Mouse (Mus musculus) forebrain, embryonic 14.5 days (tissue): ENCODE data around the gene Hs6st1. TPM values are rescaled to one million over a fixed set of nuclear protein-coding genes. Genes with fewer than 3 reads are reported as not detected.

ENCODE experiments used
- ATAC-seq: fragments of 200-750 bp; cut with Nextera tagmentation; 2 replicates; pipeline ENCODE4 v1.8.0; 2017; ENCODE audit warnings: mild to moderate bottlenecking, moderate library complexity
- DNase-seq: peaks from one replicate; pipeline ENCODE4 v3.0.0-alpha.2; 2015; ENCODE audit warnings: low spot score
- H3K27ac ChIP-seq: fragments of 300-500 bp; sonication (generic); 2 replicates; pipeline ENCODE4 v1.5.1; 2014; ENCODE audit warnings: low read depth, mild to moderate bottlenecking, control low read depth, low read length, moderate library complexity
- H3K27me3 ChIP-seq: fragments of 300-500 bp; sonication (generic); replicated peaks from 2 replicates; pipeline ENCODE4 v1.6.1; 2014; ENCODE audit warnings: low read length, control low read depth, mixed read lengths; ENCODE audit not compliant: control insufficient read depth, insufficient read depth
- H3K36me3 ChIP-seq: fragments of 300-500 bp; sonication (generic); 2 replicates; pipeline ENCODE4 v1.6.1; 2014; ENCODE audit warnings: low read length, control low read depth; ENCODE audit not compliant: control insufficient read depth, insufficient read depth
- H3K4me1 ChIP-seq: fragments of 300-500 bp; sonication (generic); 2 replicates; pipeline ENCODE4 v1.6.1; 2014; ENCODE audit warnings: antibody characterized with exemption, low read length, control low read depth; ENCODE audit not compliant: control insufficient read depth, insufficient read depth
- H3K4me2 ChIP-seq: fragments of 300-500 bp; sonication (generic); 2 replicates; pipeline ENCODE4 v1.6.1; 2014; ENCODE audit warnings: mild to moderate bottlenecking, control low read depth, low read length
- H3K4me3 ChIP-seq: fragments of 300-500 bp; sonication (generic); 2 replicates; pipeline ENCODE4 v1.5.1; 2014; ENCODE audit warnings: low read depth, low read length, control low read depth
- H3K9ac ChIP-seq: fragments of 300-500 bp; sonication (generic); 2 replicates; pipeline ENCODE4 v1.6.1; 2014; ENCODE audit warnings: mild to moderate bottlenecking, low read length, control low read depth, moderate library complexity
- H3K9me3 ChIP-seq: fragments of 300-500 bp; sonication (generic); replicated peaks from 2 replicates; pipeline ENCODE4 v1.6.1; 2016; ENCODE audit warnings: low read length, control low read depth, mixed read lengths; ENCODE audit not compliant: control insufficient read depth
- WGBS: fragments of 180-500 bp; shearing (Covaris S2); extraction: QIAGEN DNeasy Blood & Tissue Kit; methylation state at CpG from one replicate; pipeline ENCODE4 v1.1.7; 2014; 5-methylcytosine and 5-hydroxymethylcytosine counted together
- polyA plus RNA-seq: library from polyadenylated mRNA; unstranded; fragments of >200 nt; fragmentation: Nextera tagmentation; extraction: Ambion mirVana; gene quantifications from 2 replicates; pipeline ENCODE4 v1.2.1, GENCODE M21; 2014

Hs6st1 gene
- polyA plus RNA-seq, 1 experiment from 2014 or later = 10.6 TPM

DNA sequence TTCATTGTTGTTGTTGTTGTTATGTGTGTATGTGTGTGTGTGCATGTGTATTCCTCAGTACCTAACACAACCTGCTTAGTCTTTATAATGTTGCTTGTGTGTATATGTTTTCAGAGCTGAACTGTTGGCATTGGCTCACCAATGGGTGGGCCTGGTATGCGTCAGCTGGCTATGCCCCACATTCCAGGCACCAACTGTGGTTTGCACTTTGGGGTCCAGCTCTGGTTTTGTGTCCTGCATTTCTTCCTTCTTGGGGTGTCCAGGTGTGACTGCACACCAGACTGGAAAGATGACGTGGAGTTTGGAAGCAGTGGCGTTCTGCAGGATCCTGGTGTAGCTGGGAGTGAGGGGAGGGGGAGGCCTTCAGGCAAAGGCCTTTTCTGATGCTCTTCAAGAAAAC, 50.8 kb downstream of the Hs6st1 start:
- H3K9me3 ChIP-seq = no peaks in the 10 kb centered on the region
- DNase-seq = no peak
- 90% methylated on average over 3 of the region's 3 CpGs for WGBS
- H3K36me3 ChIP-seq = no peaks in the 10 kb centered on the region
- no peak overlapping the region for H3K4me2 ChIP-seq
- no peak overlapping the region for H3K9ac ChIP-seq
- H3K4me3 ChIP-seq = no peak overlapping the region
- H3K4me1 ChIP-seq = no peaks in the 10 kb centered on the region
- H3K27ac ChIP-seq = no peak overlapping the region
- H3K27me3 ChIP-seq = no peaks in the 10 kb centered on the region
- no peak for ATAC-seq

DNA sequence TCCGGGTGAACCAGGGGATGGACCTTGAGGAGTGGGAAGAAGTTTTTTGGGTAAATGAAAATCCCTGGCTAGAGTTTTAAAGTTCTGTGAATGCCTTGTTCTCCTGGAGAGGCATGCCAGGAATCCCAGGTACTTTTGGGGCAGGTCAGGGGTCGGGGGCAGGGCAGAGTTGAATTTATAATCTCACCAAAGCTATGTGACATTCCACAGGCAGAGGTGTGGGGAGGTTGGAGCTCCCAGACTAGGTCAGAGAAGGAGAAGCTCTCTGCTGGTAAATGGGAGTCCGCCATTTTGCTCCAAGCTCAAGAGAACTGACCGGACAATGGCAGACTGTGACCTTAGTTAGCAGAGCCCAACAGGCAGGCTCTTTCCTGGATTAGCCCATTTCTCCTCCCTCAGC, 51.2 kb downstream of the Hs6st1 start:
- Histone ChIP-seq H3K9me3 (no peaks in the 10 kb centered on the region), H3K36me3 (no peaks in the 10 kb centered on the region), H3K27me3 (no peaks in the 10 kb centered on the region), H3K4me1 (no peaks in the 10 kb centered on the region), H3K9ac (no peak overlapping the region), H3K4me3 (no peak overlapping the region), H3K27ac (no peak overlapping the region), H3K4me2 (no peak overlapping the region)
- 85% methylated on average over 4 of the region's 4 CpGs for WGBS
- ATAC-seq (no peak), DNase-seq (no peak)

DNA sequence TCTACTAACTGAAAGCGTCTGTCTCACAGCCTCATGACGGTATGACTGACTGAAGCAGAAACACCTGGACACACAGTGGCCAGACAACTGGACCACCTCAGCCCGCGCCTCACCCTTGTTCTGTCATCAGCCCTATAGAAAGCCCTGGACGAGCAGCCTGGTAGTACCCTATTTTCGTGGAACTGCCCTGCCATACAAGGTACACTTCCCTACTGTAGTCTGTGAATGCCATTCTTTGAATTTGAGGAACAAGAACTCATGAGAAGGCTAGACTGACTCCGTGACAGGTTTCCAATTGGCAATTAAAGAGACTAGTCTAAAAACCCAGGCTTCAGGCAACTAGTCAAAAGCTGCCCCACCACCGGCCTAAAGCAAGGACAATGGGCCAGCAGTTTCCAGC, 53.0 kb downstream of the Hs6st1 start:
- H3K27ac ChIP-seq = no peak overlapping the region
- no peaks in the 10 kb centered on the region for H3K36me3 ChIP-seq
- no peak overlapping the region for H3K9ac ChIP-seq
- H3K4me2 ChIP-seq = no peak overlapping the region
- ATAC-seq (no peak), DNase-seq (no peak)
- WGBS = 80% methylated on average over 8 of the region's 8 CpGs
- H3K27me3 ChIP-seq = no peaks in the 10 kb centered on the region
- H3K4me3 ChIP-seq = no peak overlapping the region
- H3K4me1 ChIP-seq = no peaks in the 10 kb centered on the region
- H3K9me3 ChIP-seq = no peaks in the 10 kb centered on the region

DNA sequence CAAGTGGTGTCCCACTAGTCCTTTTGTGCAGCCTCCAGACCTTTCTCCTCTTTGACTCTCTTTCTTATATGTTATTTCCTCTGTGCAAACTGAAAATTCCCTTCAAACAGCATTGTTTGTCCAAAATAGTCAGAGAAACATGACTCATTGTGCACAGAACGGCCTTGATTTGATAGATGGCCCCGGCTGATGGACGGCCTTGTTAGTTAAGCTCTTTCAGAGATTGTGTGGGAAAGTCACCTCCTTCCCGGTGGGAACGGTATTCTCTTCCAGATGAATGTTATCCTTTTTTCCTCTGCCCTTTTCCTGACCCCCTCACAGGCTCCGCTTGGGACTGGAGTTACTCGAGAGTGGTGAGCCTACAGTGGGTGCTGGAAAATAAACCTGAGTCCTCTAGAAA, 56.9 kb downstream of the Hs6st1 start:
- WGBS = 82% methylated on average over 7 of the region's 7 CpGs
- Histone ChIP-seq H3K9ac (no peak overlapping the region), H3K4me3 (no peak overlapping the region), H3K27me3 (no peaks in the 10 kb centered on the region), H3K27ac (no peak overlapping the region), H3K36me3 (no peaks in the 10 kb centered on the region), H3K4me1 (no peaks in the 10 kb centered on the region), H3K9me3 (no peaks in the 10 kb centered on the region), H3K4me2 (no peak overlapping the region)
- DNase-seq (no peak), ATAC-seq (no peak)

DNA sequence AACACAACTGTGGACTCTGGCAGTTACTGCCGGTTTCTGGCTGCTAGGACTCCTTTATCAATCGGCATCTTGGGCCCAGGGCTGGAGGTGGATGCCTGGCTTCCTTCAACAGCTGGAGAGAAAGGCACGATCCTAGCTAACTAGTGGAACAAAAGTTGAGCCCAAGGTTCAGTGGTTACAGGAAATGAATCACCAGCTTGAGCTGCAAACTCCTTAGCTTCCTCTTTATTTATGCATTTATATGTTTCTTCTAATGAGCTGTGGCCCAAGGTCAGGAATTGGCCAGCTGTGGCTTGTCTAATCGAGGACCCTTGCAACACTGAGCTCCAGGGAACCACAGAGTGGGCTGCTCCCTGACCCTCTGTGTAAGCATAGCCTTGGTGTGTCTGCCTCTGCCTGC, 60.9 kb downstream of the Hs6st1 start:
- H3K9ac ChIP-seq = no peak overlapping the region
- no peaks in the 10 kb centered on the region for H3K4me1 ChIP-seq
- whole genome bisulfite sequencing = 80% methylated on average over 4 of the region's 4 CpGs
- H3K36me3 ChIP-seq = no peaks in the 10 kb centered on the region
- H3K27me3 ChIP-seq = no peaks in the 10 kb centered on the region
- DNase-seq (no peak), ATAC-seq (no peak)
- no peak overlapping the region for H3K27ac ChIP-seq
- H3K4me2 ChIP-seq = no peak overlapping the region
- H3K4me3 ChIP-seq = no peak overlapping the region
- no peaks in the 10 kb centered on the region for H3K9me3 ChIP-seq

DNA sequence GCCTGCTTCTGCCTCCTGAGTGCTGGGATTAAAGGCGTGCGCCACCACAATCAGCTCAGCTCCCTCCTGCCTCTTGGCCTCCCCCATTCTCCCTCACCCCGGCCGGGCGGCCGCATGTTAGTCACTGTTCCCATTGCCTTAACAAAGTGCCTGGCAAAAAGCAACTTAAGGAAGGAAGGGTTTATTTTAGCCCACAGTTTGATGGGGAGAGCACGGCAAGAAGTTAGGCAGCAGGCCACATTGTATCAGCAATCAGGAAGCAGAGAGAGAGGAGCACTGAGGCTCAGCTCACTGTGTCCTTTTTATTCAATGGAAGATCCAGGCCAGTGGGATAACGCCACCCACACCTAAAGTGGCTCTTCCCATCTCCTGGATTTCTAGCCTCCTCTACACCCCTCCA, 61.7 kb downstream of the Hs6st1 start:
- Histone ChIP-seq H3K27me3 (no peaks in the 10 kb centered on the region), H3K4me1 (no peaks in the 10 kb centered on the region), H3K9ac (no peak overlapping the region), H3K9me3 (no peaks in the 10 kb centered on the region), H3K27ac (no peak overlapping the region), H3K4me3 (no peak overlapping the region), H3K4me2 (no peak overlapping the region), H3K36me3 (no peaks in the 10 kb centered on the region)
- WGBS = 93% methylated on average over 8 of the region's 8 CpGs
- no peak for DNase-seq
- no peak for ATAC-seq

DNA sequence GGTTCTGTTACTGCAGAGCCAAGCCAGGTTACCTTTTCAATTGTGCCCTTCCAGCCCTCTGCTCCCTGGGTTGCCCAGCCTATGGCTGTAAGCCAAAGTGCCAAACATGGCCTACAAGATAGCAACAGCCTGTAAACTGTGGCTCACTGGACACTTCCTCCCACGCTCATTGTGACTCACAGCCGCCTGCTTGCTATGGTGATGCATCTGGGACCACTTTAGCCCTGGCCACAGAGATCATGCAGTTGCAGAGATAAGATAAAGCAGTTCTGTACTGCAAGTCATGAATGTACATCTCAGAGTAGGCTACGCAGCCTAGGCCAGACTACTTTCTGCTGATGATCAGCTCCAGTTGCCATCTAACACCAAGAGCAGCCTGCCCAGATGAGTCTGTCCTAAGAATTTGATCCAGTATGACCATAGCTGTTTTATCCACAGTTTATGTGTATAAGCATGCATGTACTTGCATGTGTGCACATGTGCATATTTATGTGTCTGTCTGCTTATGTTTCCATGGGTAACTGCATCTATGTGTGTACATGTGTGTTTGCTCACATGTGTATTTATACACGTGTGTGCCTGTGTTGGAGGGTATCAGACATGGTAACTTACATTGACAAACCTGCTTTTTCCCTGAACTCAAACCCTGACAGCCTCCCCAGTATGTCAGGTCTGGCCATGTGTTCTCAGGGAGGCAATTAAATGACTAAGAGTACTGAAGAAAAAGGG, 62.3 kb downstream of the Hs6st1 start:
- WGBS = 90% methylated on average over 4 of the region's 4 CpGs

DNA sequence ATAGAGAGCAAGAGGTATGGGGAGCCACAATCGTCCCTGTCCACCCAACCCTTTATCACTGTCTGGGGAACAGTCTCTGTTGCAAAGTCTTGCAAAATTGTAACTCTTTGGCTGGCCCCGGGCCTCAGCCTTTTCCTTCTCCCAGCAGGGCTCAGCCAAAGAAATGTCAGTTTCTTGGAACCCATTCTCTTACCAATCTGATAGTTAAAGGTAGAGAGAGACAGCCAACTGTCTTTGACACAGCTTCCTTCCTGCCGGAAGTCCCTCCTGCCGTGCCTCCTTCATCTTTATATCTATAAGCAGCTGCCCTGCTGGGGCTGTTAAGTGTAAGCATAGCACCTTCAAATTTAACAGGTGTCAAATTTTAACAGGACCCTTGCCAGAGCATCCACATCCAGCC, 63.0 kb downstream of the Hs6st1 start:
- Histone ChIP-seq H3K9ac (no peak overlapping the region), H3K36me3 (no peaks in the 10 kb centered on the region), H3K9me3 (no peaks in the 10 kb centered on the region), H3K4me2 (no peak overlapping the region), H3K27me3 (no peaks in the 10 kb centered on the region), H3K4me1 (no peaks in the 10 kb centered on the region), H3K27ac (no peak overlapping the region), H3K4me3 (no peak overlapping the region)
- ATAC-seq = no peak
- WGBS = 46% methylated on average over 4 of the region's 4 CpGs
- DNase-seq = no peak

More for the DNA sequence above, 62.3 kb downstream of the Hs6st1 start:
- no peak for DNase-seq
- Histone ChIP-seq H3K9me3 (no peaks in the 10 kb centered on the region), H3K4me1 (no peaks in the 10 kb centered on the region), H3K27ac (no peak overlapping the region), H3K36me3 (no peaks in the 10 kb centered on the region), H3K4me3 (no peak overlapping the region), H3K9ac (no peak overlapping the region), H3K4me2 (no peak overlapping the region), H3K27me3 (no peaks in the 10 kb centered on the region)
- ATAC-seq = no peak

DNA sequence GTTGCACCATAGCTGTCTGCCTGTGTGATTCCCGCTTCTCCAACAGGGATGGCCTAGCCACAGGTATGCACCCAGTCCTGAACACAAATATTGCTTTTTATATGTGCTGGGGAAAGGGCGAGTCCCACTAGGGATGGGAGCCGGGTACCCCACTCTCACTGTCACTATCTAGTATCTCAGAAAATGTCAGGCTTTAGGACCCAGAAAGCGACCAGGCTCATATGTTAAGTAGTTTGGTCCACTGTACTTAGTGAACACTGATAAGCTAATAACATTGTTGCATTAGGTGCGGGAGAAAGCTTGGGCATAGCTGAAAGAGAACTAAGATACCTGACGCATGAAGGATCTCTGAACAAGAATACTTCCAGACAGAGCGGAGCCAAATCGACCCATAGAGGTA, 63.6 kb downstream of the Hs6st1 start:
- no peak for ATAC-seq
- Histone ChIP-seq H3K4me2 (no peak overlapping the region), H3K9ac (no peak overlapping the region), H3K36me3 (no peaks in the 10 kb centered on the region), H3K4me1 (no peaks in the 10 kb centered on the region), H3K9me3 (no peaks in the 10 kb centered on the region), H3K27ac (no peak overlapping the region), H3K27me3 (no peaks in the 10 kb centered on the region), H3K4me3 (no peak overlapping the region)
- DNase-seq = no peak
- 80% methylated on average over 8 of the region's 8 CpGs for WGBS
